Mouse (Mus musculus) testis, postnatal 10 days (tissue): ENCODE measurements around the gene Bbs9.
"Not testable (repeated sequence)": the region's sequence is repeated elsewhere in the genome, so short reads cannot be mapped to it uniquely, and the experiment has no call there.

Source experiments
- DNase-seq: peaks from one replicate; pipeline ENCODE4 v3.0.0; 2021; ENCODE audit warnings: low spot score

Bbs9 gene

DNA sequence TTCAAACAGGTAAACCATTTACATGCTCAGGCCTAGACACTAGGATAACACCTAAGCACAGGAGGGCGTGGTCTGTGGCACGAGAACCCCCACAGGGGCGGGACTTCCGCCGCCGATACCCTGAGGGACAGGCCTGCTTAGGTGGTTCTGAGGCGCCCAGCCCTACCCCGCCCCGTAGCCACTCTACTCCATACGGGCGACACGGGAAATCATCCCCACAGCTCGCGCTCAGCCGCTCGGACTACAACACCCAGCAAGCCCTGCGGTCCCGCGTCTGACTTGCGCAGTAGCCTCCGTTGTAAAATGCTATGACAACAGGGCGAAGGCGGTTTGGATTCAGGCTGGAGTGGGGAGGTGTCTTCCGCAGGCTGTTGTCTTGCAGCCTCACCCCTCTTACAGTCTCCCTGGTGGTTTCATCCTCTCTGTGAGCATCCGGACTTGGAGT, at the start of gene Bbs9:
Bbs9 (plus strand) TSS at position 292 of the 445 bp plus-strand sequence.
- DNase-seq = peak; percentile 92

DNA sequence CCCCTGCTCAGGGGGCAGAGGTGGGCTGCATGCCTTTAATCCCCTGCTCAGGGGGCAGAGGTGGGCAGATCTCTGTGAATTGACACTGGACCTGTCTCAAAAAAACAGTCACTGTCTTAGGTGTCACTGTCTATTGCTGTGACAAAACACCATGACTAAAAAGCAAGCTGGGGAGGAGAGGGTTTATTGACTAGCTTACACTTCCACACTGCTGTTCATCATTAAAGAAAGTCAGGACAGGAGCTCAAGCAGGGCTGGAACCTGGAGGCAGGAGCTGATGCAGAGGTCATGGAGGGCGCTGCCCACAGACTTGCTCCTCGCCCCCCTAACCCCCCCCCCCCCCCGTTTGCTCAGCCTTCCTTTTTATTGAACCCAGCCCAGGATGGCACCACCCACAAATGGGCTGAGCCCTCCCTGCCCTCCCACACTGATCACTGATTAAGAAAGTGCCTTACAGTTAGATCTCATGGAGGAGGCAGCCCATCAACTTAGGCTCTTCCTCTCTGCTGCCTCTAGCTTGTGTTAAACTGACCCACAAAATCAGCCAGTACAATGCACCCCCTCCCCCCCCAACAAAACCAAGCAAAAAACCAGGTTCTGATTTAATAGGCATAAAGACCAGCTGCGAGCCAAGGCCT, 47.4 kb upstream of the Bbs9 start:
- no peak for DNase-seq

- no peak for DNase-seq
Measured at GRCm38 (mm10) chr9:22428666-22429410, 46.7 kb upstream of the Bbs9 start.

- DNase-seq = no peak
Measured at GRCm38 (mm10) chr9:22429533-22430241, 45.8 kb upstream of the Bbs9 start.

DNA sequence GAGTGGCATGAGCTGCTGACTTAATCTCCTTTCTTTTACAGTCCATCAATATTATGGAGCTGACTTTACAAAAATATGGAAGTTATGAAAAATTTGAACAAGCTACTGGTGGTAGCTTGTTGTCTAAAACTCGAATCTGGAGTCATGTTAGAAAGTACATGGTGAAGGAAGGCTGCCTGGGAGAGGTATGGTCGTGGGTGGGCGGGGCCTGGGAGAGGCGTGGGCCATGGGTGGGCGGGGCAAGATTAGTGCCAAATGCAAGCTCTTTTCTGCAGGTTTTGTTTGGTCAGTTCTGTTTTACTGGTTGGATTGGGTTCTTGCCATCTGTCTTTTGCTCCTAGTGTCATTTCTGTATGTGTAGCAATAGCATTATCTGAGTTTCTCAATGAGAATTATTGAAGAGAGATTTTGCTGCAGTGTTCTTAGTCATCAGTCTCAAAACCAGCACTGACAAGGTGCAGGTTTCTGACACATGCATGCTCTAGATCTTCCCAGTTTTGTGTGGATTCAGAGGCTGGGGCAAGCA, 45.1 kb upstream of the Bbs9 start:
- DNase-seq = no peak

DNA sequence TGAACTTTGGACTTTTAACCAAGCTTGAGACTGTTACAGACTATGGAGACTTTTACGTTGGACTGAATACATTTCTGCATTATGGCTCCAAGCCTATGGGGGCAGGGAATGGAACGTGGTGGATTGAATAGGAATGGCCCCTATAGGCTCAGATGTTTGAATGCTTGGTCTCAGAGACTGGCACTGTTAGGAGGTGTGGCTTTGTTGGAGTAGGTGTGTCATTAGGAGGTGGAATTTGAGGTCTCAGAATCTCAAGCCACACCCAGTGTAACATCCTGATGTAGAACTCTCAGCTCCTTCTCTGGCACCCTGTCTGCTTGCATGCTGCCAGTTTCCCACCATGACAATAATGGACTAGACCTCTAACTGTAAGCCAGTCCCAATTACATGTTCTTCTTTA, 42.3 kb upstream of the Bbs9 start:
- DNase-seq = no peak

DNA sequence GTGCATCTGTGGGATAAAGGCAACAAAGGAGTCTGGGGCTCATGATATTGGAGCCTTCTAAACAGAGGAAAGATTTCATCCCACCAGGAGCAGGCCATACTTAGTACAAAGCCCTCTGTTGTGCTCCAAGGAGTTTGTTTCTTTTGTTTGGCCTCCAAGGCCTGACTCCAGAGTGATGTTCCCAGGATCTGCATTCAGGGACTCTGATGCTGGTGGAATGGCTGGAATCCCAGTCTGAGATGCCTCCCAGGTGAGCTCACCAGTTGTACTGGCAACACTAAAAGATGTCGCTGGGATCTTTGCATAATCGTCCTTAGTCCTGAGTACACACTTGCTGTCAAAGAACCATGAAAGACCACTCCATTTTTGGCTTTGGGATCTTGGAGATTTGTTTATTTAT, 41.4 kb upstream of the Bbs9 start:
- no peak for DNase-seq

GRCm38 (mm10) chr9:22438826-22439225, 36.7 kb upstream of the Bbs9 start:
- DNase-seq = no peak

DNA sequence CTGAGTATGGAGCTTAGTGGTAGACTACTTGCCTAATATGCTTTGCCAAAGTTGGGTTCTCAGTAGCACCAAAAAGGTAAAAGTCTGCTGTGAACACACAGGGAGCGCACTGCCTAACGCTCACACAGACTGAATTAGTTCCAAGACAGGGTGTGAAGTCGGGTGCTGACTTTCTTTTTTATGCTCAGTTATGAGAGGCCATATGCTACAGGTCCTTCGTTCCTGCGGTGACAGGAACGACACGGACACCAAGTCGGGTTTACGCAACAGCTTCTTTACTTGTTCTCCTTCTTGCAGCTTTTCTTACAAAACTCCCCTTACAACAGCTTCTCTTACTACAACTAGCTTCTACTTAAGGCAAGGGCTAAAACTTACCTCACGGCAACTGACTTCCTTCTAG, 32.4 kb upstream of the Bbs9 start:
- DNase-seq = no peak

GRCm38 (mm10) chr9:22445123-22445522, 30.4 kb upstream of the Bbs9 start:
- no peak for DNase-seq

GRCm38 (mm10) chr9:22447213-22447612, 28.3 kb upstream of the Bbs9 start:
- DNase-seq = no peak

- DNase-seq = peak; percentile 50
Measured at GRCm38 (mm10) chr9:22448420-22448819, 27.1 kb upstream of the Bbs9 start.

DNA sequence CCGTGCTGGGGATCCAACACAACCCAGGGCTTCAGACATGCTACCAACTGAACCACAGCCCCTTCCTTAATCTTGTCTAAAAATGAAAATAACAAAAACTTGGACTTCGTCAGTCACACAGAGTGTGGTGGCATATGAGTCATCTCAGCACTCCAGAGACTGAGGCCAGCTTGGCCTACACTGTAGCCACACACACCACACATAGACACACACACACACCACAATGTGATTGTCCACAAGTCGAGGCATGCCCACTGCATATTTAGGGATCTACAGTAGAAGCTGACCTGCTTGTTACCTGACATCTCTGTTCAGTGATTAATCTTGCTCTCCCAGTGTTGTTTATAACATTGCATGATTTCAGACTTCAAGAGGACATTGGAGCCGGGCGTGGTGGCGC, 26.3 kb upstream of the Bbs9 start:
- no peak for DNase-seq

DNA sequence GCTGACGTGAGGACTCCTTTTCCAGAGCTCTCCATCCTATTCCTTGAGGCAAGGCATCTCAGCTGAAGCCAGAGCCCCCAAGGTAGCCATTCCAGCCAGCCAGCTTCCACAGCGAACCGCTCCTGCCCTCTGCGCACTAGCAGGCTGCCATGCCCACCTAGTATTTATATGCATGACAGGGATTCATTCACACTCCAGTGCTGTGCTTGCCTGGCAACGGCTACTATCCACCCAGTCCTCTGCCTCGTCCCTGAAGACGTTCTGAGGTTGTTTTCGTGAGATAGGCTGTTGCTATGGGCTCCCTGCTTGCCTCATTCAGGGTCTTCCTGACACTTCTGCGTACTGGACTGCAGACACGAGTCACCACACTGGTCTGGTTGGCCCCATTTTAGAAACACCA, 22.8 kb upstream of the Bbs9 start:
- DNase-seq = no peak

DNA sequence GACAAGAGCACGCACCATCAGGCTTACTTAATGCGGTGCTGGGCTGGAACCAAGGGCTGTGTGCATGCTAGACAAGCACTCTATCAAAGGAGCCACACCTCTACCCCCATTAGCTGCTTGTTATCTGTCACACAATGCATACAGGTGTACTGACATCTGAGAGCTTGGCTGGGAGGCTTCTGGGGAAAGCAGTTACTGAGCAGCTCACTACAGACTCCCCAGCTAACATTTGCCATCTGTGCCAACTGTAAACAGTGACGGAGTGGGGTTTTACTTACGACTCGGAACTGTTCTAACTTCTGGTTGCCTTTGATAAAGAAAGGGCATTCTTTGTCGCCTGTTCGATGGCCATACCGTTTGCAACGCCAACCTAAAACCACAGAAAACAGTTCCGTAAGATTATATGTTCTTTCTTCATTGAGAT, 22.0 kb upstream of the Bbs9 start:
- DNase-seq = no peak

- DNase-seq = not testable (repeated sequence)
Measured at GRCm38 (mm10) chr9:22453990-22454389, 21.5 kb upstream of the Bbs9 start, which contains the start of gene Gm17545. Gene Gm17545 (plus strand): TSS chr9:22454290.

DNA sequence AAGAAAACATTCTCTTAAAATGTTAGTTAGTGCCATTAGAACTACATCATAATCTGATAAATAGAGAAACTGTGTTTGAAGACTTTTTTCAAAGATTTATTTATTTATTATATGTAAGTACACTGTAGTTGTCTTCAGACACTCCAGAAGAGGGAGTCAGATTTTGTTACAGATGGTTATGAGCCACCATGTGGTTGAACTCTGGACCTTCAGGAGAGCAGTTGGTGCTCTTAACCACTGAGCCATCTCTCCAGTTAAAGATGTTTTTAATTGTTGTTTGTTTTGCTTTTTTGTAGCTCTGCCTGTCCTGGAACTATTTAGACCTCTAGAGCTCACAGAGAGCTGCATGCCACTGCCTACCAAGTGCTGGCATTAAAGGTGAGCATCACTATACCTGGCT, 20.5 kb upstream of the Bbs9 start:
- DNase-seq = no peak

GRCm38 (mm10) chr9:22457142-22457835, 18.2 kb upstream of the Bbs9 start:
- no peak for DNase-seq

DNA sequence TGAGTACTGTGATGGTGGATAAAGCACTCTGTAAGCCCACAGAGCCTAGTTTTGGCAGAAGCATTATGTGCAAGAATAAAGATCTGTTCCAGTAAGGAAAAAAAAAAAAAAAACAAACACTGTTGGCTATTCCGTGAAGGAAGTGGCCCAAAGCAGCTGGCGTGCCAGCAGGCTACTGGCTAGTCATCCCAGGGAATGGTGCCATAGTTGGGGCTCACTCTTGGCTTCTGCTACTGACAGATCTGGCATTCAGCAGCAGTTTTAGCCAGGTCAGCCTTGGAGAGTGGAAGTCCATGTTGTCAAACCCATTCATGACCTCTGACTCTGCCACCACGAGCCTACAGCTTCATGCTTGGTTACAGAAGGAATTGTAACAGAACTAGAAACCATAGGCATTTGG, 13.6 kb upstream of the Bbs9 start:
- no peak for DNase-seq

- DNase-seq = no peak
Measured at GRCm38 (mm10) chr9:22466212-22466611, 9.3 kb upstream of the Bbs9 start.

GRCm38 (mm10) chr9:22467371-22468169, 7.9 kb upstream of the Bbs9 start:
- DNase-seq = peak; percentile 64
